Mouse (Mus musculus) neural tube, embryonic 12.5 days (tissue): ENCODE results near the gene Vmn2r54. TPM values are rescaled to one million over a fixed set of nuclear protein-coding genes. Genes with fewer than 3 reads are reported as not detected.
"Not testable (repeated sequence)": the region's sequence is repeated elsewhere in the genome, so short reads cannot be mapped to it uniquely, and the experiment has no call there.

ENCODE experiments used
- ATAC-seq: fragments of 200-750 bp; cut with Nextera tagmentation; 2 replicates; pipeline ENCODE4 v1.8.0; 2017; ENCODE audit warnings: low read depth, mild to moderate bottlenecking, moderate TSS enrichment, moderate library complexity; ENCODE audit not compliant: low FRiP score
- H3K27ac ChIP-seq: fragments of 300-500 bp; sonication (generic); 2 replicates; pipeline ENCODE4 v1.5.1; 2016
- H3K27me3 ChIP-seq: fragments of 300-500 bp; sonication (generic); replicated peaks from 2 replicates; pipeline ENCODE4 v1.6.1; 2016; ENCODE audit warnings: mild to moderate bottlenecking
- H3K36me3 ChIP-seq: fragments of 300-500 bp; sonication (generic); 2 replicates; pipeline ENCODE4 v1.6.1; 2016; ENCODE audit warnings: mild to moderate bottlenecking
- H3K4me1 ChIP-seq: fragments of 300-500 bp; sonication (generic); 2 replicates; pipeline ENCODE4 v1.6.1; 2016
- H3K4me2 ChIP-seq: fragments of 300-500 bp; sonication (generic); replicated peaks from 2 replicates; pipeline ENCODE4 v1.6.1; 2016; ENCODE audit warnings: mild to moderate bottlenecking
- H3K4me3 ChIP-seq: fragments of 300-500 bp; sonication (generic); 2 replicates; pipeline ENCODE4 v1.5.1; 2016
- H3K9ac ChIP-seq: fragments of 300-500 bp; sonication (generic); 2 replicates; pipeline ENCODE4 v1.6.1; 2016; ENCODE audit warnings: mild to moderate bottlenecking
- H3K9me3 ChIP-seq: fragments of 300-500 bp; sonication (generic); 2 replicates; pipeline ENCODE4 v1.6.1; 2016; ENCODE audit warnings: mild to moderate bottlenecking
- WGBS: fragments of 180-500 bp; shearing (Covaris S2); methylation state at CpG from one replicate; pipeline ENCODE4 v1.1.7; 2016; 5-methylcytosine and 5-hydroxymethylcytosine counted together
- polyA plus RNA-seq: library from polyadenylated mRNA; unstranded; fragments of >200 nt; fragmentation: Nextera tagmentation; extraction: Ambion mirVana; gene quantifications from 2 replicates; pipeline ENCODE4 v1.2.1, GENCODE M21; 2016

The Vmn2r54 gene
- not detected in 2 replicates for polyA plus RNA-seq

DNA sequence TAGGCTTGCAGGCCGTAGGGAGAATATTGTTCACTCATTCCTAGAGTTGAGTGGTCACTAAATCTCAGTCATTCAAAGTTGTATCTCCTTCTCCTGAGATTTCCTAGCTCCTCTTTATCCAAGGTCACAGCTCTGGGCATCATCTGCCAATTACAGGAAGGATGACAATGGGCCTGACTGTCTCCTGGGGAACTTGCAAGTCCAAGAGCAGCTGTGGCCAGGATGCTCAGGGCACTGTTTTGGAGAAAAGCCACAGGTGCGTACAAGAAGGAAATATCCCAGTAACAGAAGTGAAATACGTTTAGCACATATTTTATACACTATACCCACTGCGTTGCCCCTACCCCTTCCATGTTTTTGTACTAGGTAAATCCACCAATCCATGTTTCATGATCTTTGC, at the start of gene Vmn2r54:
Vmn2r54 (minus strand) TSS at position 101 of the 400 bp plus-strand sequence.
- H3K27ac ChIP-seq, H3K27me3 ChIP-seq, H3K4me2 ChIP-seq, H3K9ac ChIP-seq, H3K4me1 ChIP-seq, H3K4me3 ChIP-seq, H3K36me3 ChIP-seq, H3K9me3 ChIP-seq, ATAC-seq: not testable (repeated sequence)
- 81% methylated on average over 3 of the region's 4 CpGs for WGBS

DNA sequence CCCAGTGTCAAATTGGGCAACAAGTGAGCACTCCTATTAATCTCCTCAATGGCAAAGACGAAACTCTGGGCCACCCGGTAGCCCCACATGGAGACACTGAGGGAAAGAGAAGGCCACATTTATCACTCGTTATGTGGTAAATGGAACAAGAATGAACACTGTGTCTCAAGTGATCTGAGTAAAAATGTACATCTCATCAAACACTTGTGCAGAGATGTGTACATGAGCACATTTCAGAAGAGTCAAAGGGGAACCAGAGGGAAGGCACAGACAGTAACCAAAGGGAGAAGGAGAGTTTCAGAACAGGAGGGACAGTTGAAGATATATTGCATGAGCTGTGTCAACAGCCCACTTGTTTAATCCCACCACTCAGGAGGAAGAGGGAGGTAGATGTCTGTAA, 44.8 kb upstream of the Vmn2r54 start, which contains the start of gene Vmn2r55:
Vmn2r55 (minus strand) TSS at position 101 of the 400 bp plus-strand sequence.
- H3K9me3 ChIP-seq, H3K9ac ChIP-seq, ATAC-seq, H3K4me3 ChIP-seq, H3K4me1 ChIP-seq, H3K27ac ChIP-seq, H3K4me2 ChIP-seq, H3K27me3 ChIP-seq, H3K36me3 ChIP-seq: not testable (repeated sequence)
- WGBS = 83% methylated on average over 3 of the region's 3 CpGs

DNA sequence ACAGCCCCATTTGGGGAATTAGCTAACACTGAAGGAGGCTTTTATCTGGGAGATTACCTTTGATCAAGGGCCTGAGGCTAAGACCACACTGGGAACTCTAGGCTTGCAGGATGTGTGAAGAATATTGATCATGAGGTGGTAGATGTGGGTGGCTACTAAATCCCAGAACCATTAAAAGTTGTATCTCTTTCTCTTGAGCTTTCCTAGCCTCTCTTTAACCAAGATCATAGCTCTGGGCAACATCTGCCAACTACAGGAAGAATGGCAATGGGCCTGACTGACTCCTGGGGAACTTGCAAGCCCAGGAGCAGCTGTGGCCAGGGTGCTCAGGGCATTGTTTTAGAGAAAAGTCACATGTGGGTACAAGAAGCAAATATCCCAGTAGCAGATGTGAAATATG, 31.4 kb downstream of the Vmn2r54 start, which contains the start of gene Vmn2r53:
Vmn2r53 (minus strand) TSS at position 101 of the 400 bp plus-strand sequence.
- Histone ChIP-seq H3K4me1 (no peaks in the 10 kb centered on the region), H3K27ac (no peak within 1 kb of the TSS), H3K9me3 (peaks cover 20% of the 10 kb centered on the region), H3K4me3 (no peak within 1 kb of the TSS), H3K4me2 (no peak within 1 kb of the TSS), H3K27me3 (no peaks in the 10 kb centered on the region), H3K9ac (no peak within 1 kb of the TSS), H3K36me3 (no peaks in the 10 kb centered on the region)
- no peak for ATAC-seq

Other genes with a start within 250 kb of the Vmn2r54 start
- 4.9 and 5.3 TPM in 2 replicates for gene Zfp551, start 217.6 kb downstream of the Vmn2r54 start, polyA plus RNA-seq
- 42.3 and 47.6 TPM in 2 replicates for gene Zfp606, start 162.0 kb downstream of the Vmn2r54 start, polyA plus RNA-seq
- gene 2900092C05Rik, start 127.8 kb downstream of the Vmn2r54 start, polyA plus RNA-seq = not detected in 2 replicates
- gene Vmn2r53, start 31.5 kb downstream of the Vmn2r54 start, polyA plus RNA-seq = 0.08 TPM in 1 of 2 replicates, not detected in the other
- not detected in 2 replicates for gene Vmn2r55, start 44.7 kb upstream of the Vmn2r54 start, polyA plus RNA-seq
- gene Vmn2r56, start 94.7 kb upstream of the Vmn2r54 start, polyA plus RNA-seq = not detected in 2 replicates
- gene Zscan18, start 163.3 kb upstream of the Vmn2r54 start, polyA plus RNA-seq = 11.5 and 13.6 TPM in 2 replicates
- 25.5 and 26.4 TPM in 2 replicates for gene Zfp329, start 178.5 kb upstream of the Vmn2r54 start, polyA plus RNA-seq
- gene Zfp110, start 194.4 kb upstream of the Vmn2r54 start, polyA plus RNA-seq = 27.4 and 32.4 TPM in 2 replicates
- gene Zfp128, start 240.9 kb upstream of the Vmn2r54 start, polyA plus RNA-seq = 6.1 and 6.7 TPM in 2 replicates